Mouse (Mus musculus) kidney, postnatal 25 days (tissue): ENCODE results near the gene Aven.
"Not testable (repeated sequence)": the region's sequence is repeated elsewhere in the genome, so short reads cannot be mapped to it uniquely, and the experiment has no call there.

Source experiments
- DNase-seq, 2 experiments: peaks; one replicate each; pipeline ENCODE4 v3.0.0; 2021; ENCODE audit warnings: mixed read lengths in 2 of 2

Aven gene

GRCm38 (mm10) chr2:112492856-112493538 lies at the start of gene Aven:
Gene Aven (plus strand): TSS chr2:112492964.
- DNase-seq: peak; percentile 83 to 94

- no peak for DNase-seq
Measured at GRCm38 (mm10) chr2:112443491-112443890, 49.3 kb upstream of the Aven start.

GRCm38 (mm10) chr2:112445511-112445910 lies 47.3 kb upstream of the Aven start:
- DNase-seq: no peak

GRCm38 (mm10) chr2:112448046-112448445 lies 44.7 kb upstream of the Aven start:
- not testable (repeated sequence) for DNase-seq

- DNase-seq: no peak
Measured at GRCm38 (mm10) chr2:112448510-112449059, 44.2 kb upstream of the Aven start.

GRCm38 (mm10) chr2:112449597-112450296 lies 43.0 kb upstream of the Aven start:
- peak in 1 of 2 experiments; percentile 36 for DNase-seq

- not testable (repeated sequence) for DNase-seq
Measured at GRCm38 (mm10) chr2:112452513-112452912, 40.3 kb upstream of the Aven start.

GRCm38 (mm10) chr2:112454125-112454861 lies 38.5 kb upstream of the Aven start:
- no peak for DNase-seq

GRCm38 (mm10) chr2:112454862-112455564 lies 37.8 kb upstream of the Aven start, which contains the start of gene Emc7:
Gene Emc7 (plus strand): TSS chr2:112454997.
- peak; percentile 97 to 98 for DNase-seq

GRCm38 (mm10) chr2:112460557-112460956 lies 32.2 kb upstream of the Aven start:
- DNase-seq: no peak

GRCm38 (mm10) chr2:112469542-112469941 lies 23.2 kb upstream of the Aven start:
- DNase-seq: no peak

- no peak for DNase-seq
Measured at GRCm38 (mm10) chr2:112470961-112471381, 21.8 kb upstream of the Aven start.

GRCm38 (mm10) chr2:112472076-112472475 lies 20.7 kb upstream of the Aven start:
- no peak for DNase-seq

- DNase-seq: no peak
Measured at GRCm38 (mm10) chr2:112474997-112475724, 17.6 kb upstream of the Aven start.

- no peak for DNase-seq
Measured at GRCm38 (mm10) chr2:112476554-112476953, 16.2 kb upstream of the Aven start.

GRCm38 (mm10) chr2:112480669-112481068 lies 12.1 kb upstream of the Aven start, which contains the start of gene Chrm5:
Gene Chrm5 (minus strand): TSS chr2:112480769.
- no peak for DNase-seq

- DNase-seq: peak in 1 of 2 experiments; percentile 38
Measured at GRCm38 (mm10) chr2:112481564-112481963, 11.2 kb upstream of the Aven start.

- no peak for DNase-seq
Measured at GRCm38 (mm10) chr2:112482533-112483333, 10.0 kb upstream of the Aven start.

GRCm38 (mm10) chr2:112483334-112483651 lies 9.5 kb upstream of the Aven start:
- DNase-seq: no peak

- peak; percentile 18 to 50 for DNase-seq
Measured at GRCm38 (mm10) chr2:112484886-112485285, 7.9 kb upstream of the Aven start.
